Mouse (Mus musculus) midbrain, postnatal 0 days (tissue): ENCODE data around the gene Gsx2. TPM values are rescaled to one million over a fixed set of nuclear protein-coding genes. Genes with fewer than 3 reads are reported as not detected.

Experiments
- ATAC-seq: fragments of 200-750 bp; cut with Nextera tagmentation; 2 replicates; pipeline ENCODE4 v1.8.0; 2017; ENCODE audit warnings: moderate number of reproducible peaks, mild to moderate bottlenecking, moderate TSS enrichment, moderate library complexity; ENCODE audit not compliant: low FRiP score
- DNase-seq: peaks from one replicate; pipeline ENCODE4 v3.0.0-alpha.2; 2015; ENCODE audit warnings: low spot score
- H3K27ac ChIP-seq: fragments of 300-500 bp; sonication (generic); 2 replicates; pipeline ENCODE4 v1.5.1; 2014; ENCODE audit warnings: low read depth, mild to moderate bottlenecking, low read length, mixed read lengths
- H3K27me3 ChIP-seq: fragments of 300-500 bp; sonication (generic); 2 replicates; pipeline ENCODE4 v1.6.1; 2014; ENCODE audit warnings: low read length, control low read depth, mixed read lengths; ENCODE audit not compliant: insufficient read depth
- H3K36me3 ChIP-seq: fragments of 300-500 bp; sonication (generic); 2 replicates; pipeline ENCODE4 v1.6.1; 2014; ENCODE audit warnings: low read length, control low read depth, mixed read lengths; ENCODE audit not compliant: insufficient read depth
- H3K4me1 ChIP-seq: fragments of 300-500 bp; sonication (generic); 2 replicates; pipeline ENCODE4 v1.6.1; 2014; ENCODE audit warnings: mild to moderate bottlenecking, control low read depth, antibody characterized with exemption, low read length, mixed read lengths; ENCODE audit not compliant: insufficient read depth
- H3K4me2 ChIP-seq: fragments of 300-500 bp; sonication (generic); 2 replicates; pipeline ENCODE4 v1.6.1; 2014; ENCODE audit warnings: low read depth, mild to moderate bottlenecking, low read length, mixed read lengths; ENCODE audit not compliant: poor library complexity, severe bottlenecking
- H3K4me3 ChIP-seq: fragments of 300-500 bp; sonication (generic); 2 replicates; pipeline ENCODE4 v1.5.1; 2014; ENCODE audit warnings: low read depth, mild to moderate bottlenecking, low read length, moderate library complexity
- H3K9ac ChIP-seq: fragments of 300-500 bp; sonication (generic); replicated peaks from 2 replicates; pipeline ENCODE4 v1.6.1; 2014; ENCODE audit warnings: mild to moderate bottlenecking, low read length, moderate library complexity, mixed read lengths; ENCODE audit not compliant: poor library complexity, severe bottlenecking
- H3K9me3 ChIP-seq: fragments of 300-500 bp; sonication (generic); 2 replicates; pipeline ENCODE4 v1.6.1; 2016; ENCODE audit warnings: low read length, control low read depth
- CTCF ChIP-seq: IDR thresholded peaks from 2 replicates; pipeline ENCODE4 v1.5.1; 2016; ENCODE audit warnings: antibody characterized with exemption, mild to moderate bottlenecking
- WGBS: fragments of 180-500 bp; shearing (Covaris S2); extraction: QIAGEN DNeasy Blood & Tissue Kit; methylation state at CpG from one replicate; pipeline ENCODE4 v1.1.7; 2014; 5-methylcytosine and 5-hydroxymethylcytosine counted together
- polyA plus RNA-seq: library from polyadenylated mRNA; unstranded; fragments of >200 nt; fragmentation: Nextera tagmentation; extraction: Ambion mirVana; gene quantifications from 2 replicates; pipeline ENCODE4 v1.2.1, GENCODE M21; 2015
- total RNA-seq: library from RNA; depleted of rRNA; stranded (reverse); fragments of >200 nt; gene quantifications from 2 replicates; pipeline ENCODE4 v1.2.3, GENCODE M21; 2014

Gene Gsx2
- total and polyA plus RNA-seq, 2 experiments from 2014 or later, result 0.12 TPM; not detected in 1

DNA sequence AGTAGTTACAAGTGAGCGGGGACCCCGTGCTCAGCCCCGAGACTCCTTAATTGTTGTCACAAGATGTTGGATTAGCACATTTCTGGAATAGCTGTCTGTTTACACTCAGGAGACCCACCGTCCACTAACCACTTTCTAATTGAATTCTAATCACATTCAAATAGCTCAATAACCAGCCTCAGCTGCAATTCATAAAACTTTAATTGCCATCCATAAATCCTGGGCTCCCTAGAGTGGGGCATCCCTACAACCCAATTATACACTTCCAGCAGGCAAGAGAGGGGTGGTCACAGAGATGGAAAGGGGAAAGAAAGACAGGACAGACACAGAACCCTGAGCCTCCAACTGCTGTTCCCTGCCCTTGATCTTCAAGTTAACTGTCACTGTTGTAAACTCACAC lies 1.3 kb upstream of the Gsx2 start:
- Histone ChIP-seq H3K4me3 (no peak overlapping the region), H3K4me2 (no peak overlapping the region), H3K27me3 (peaks cover 92% of the 10 kb centered on the region), H3K4me1 (no peaks in the 10 kb centered on the region), H3K9ac (no peak overlapping the region), H3K9me3 (no peaks in the 10 kb centered on the region), H3K27ac (no peak overlapping the region), H3K36me3 (no peaks in the 10 kb centered on the region)
- 10% methylated on average over 4 of the region's 4 CpGs for WGBS
- DNase-seq (no peak), ATAC-seq (no peak)
- no peak for TF ChIP-seq CTCF

DNA sequence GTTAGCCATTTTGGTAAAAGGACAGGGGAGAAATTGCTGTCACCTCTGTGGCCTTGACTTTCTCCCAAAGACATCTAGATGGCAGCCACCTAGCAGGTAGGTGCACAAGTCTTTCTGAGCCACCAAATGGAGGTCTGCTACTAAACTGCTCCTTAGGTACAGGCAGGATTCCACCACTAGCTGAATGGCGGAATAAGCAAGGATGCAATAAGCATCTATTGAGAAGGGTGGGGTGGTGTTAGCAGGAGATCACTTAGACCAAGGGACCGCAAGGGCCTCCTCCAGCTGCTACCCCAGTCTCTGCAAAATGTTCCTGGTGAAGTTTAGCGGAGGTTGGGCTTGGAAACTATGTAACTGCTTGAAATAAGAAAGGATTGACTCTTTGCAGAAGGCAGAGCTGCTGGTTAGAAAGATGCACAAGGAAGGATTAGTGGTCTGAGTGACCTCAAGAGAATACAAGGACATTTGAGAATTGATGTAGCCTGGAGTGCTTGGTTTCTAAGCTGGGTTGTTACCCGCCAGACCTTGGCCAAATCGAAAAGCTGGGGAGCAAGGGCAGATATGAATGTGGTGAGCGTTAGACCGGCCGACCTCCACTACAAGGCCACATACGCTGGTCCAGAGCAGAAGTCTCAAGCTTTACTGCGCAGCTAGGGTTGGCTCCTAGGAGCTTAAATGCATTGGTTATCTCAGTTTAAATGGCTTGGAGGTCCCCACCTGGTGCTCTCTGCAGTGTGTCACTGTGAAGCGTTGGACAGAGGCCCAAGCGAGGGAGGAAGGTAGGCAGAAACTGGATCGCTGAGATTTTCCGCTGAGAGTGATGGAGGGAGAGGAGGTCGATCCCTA lies 641 bp upstream of the Gsx2 start:
- Histone ChIP-seq H3K4me2 (peak overlapping the region; percentile 36), H3K27me3 (peaks cover 92% of the 10 kb centered on the region), H3K9me3 (no peaks in the 10 kb centered on the region), H3K9ac (no peak overlapping the region), H3K4me3 (peak overlapping the region; percentile 25; the same call in 1 of the 2 replicates), H3K27ac (no peak overlapping the region), H3K36me3 (no peaks in the 10 kb centered on the region), H3K4me1 (no peaks in the 10 kb centered on the region)
- ATAC-seq, result no peak
- 5% methylated on average over 15 of the region's 15 CpGs for WGBS
- no peak for TF ChIP-seq CTCF
- DNase-seq, result no peak

DNA sequence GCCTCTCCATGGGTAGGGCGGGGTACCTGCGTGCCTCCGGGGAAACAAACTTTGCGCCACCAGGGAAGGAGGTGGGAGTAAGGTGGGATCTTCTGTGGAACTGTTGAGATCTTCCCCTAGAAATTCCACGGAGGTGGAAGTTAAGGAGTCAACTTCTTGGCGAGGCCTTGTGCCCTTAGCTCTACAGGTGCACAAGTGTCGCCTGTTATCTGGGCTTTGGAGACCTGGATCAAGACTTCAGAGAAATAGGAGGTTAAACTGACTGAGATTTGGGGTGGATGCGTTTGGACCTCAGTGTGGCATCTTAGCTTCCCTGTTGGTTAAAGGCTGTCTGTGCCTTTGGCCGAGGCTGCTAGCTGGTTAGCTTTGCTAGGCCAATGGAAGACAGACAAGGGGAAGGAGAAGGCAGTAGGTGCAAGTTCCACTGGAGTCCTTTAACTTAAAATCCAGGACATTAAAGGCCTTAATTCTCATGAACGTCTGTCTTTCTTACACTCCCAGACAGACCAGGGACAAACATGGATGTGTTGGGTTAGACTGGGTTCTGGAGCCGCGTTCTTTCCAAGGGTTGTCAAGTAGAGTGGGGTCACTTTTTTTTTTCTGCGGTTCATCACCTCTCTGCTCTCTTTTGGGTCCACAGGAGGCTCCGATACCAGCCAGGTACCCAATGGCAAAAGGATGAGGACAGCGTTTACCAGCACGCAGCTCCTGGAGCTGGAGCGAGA lies 1.1 kb downstream of the Gsx2 start:
- H3K27ac ChIP-seq, result no peak overlapping the region
- peak overlapping the region; percentile 36 for H3K4me2 ChIP-seq
- WGBS, result 1% methylated on average over 17 of the region's 17 CpGs
- TF ChIP-seq CTCF, result no peak
- no peaks in the 10 kb centered on the region for H3K36me3 ChIP-seq
- no peaks in the 10 kb centered on the region for H3K9me3 ChIP-seq
- DNase-seq, result no peak
- H3K27me3 ChIP-seq, result peaks cover 93% of the 10 kb centered on the region
- H3K4me3 ChIP-seq, result peak overlapping the region; percentile 25; the same call in 1 of the 2 replicates
- ATAC-seq, result no peak
- H3K4me1 ChIP-seq, result no peaks in the 10 kb centered on the region
- H3K9ac ChIP-seq, result no peak overlapping the region

DNA sequence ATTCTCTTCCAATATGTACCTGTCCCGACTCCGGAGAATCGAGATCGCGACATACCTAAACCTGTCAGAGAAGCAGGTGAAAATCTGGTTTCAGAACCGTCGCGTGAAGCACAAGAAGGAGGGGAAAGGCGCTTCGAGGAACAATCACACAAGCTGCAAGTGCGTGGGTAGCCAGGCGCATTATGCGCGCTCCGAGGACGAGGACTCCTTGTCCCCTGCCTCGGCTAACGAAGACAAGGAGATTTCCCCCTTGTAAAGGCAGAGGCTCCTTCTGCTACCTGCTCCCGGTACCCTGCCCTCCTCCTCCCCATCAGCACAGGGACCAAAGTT lies 1.6 kb downstream of the Gsx2 start:
- Histone ChIP-seq H3K9ac (no peak overlapping the region), H3K4me1 (no peaks in the 10 kb centered on the region), H3K9me3 (no peaks in the 10 kb centered on the region), H3K36me3 (no peaks in the 10 kb centered on the region), H3K4me2 (no peak overlapping the region), H3K4me3 (no peak overlapping the region), H3K27ac (no peak overlapping the region), H3K27me3 (peaks cover 91% of the 10 kb centered on the region)
- ATAC-seq (no peak), DNase-seq (no peak)
- WGBS, result under 1% methylated on average over 19 of the region's 19 CpGs
- no peak for TF ChIP-seq CTCF

DNA sequence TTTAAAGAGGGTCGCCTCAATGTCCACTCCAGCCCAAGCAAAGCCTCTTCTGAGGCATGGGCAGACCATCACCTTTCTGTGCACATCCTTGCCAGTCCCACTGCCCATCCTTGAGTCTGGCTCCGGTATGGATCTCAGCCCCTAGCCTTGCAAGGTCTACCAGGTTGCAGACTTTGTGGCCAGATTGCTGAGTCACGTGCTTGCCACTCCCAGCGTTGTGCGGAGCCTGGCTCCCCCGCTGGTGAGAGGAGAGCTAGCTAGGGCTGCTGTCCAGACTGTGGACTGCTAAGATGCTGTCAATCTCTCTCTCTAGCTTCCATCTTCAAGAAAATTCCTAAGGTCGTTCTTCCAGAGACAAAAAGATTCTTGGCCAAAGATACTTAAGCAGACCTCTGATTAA lies 4.2 kb downstream of the Gsx2 start:
- no peak overlapping the region for H3K4me2 ChIP-seq
- DNase-seq (no peak), ATAC-seq (no peak)
- no peak overlapping the region for H3K4me3 ChIP-seq
- no peak overlapping the region for H3K9ac ChIP-seq
- H3K4me1 ChIP-seq, result no peaks in the 10 kb centered on the region
- no peaks in the 10 kb centered on the region for H3K36me3 ChIP-seq
- WGBS, result 2% methylated on average over 7 of the region's 7 CpGs
- H3K27me3 ChIP-seq, result peaks cover 91% of the 10 kb centered on the region
- no peak for TF ChIP-seq CTCF
- H3K9me3 ChIP-seq, result no peaks in the 10 kb centered on the region
- H3K27ac ChIP-seq, result no peak overlapping the region

DNA sequence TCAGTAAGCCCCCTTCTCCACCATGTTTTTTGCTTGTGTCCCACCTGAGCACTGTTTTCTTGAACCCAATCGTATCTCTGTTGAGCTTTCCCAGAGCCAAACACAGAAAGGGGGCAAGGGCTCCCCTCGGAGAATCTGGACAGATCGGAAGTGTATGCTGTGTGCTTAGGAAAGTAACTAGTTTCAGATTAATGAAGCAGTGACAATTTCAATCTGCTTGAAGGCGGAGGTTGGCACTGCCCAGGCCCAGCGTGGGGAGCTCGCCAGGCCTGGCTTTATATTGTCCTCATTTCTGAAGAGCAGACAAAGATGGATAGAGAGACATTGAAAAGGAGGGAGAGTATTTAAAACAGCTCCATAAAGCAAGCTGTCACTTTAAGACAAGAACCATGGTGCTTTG lies 7.0 kb downstream of the Gsx2 start:
- peak; percentile 8 for DNase-seq

More for the DNA sequence above, 7.0 kb downstream of the Gsx2 start:
- H3K4me2 ChIP-seq, result no peak overlapping the region; the same call in 1 of the 2 replicates
- no peaks in the 10 kb centered on the region for H3K9me3 ChIP-seq
- H3K27me3 ChIP-seq, result peaks cover 91% of the 10 kb centered on the region
- ATAC-seq, result no peak
- H3K4me1 ChIP-seq, result peaks cover 3% of the 10 kb centered on the region; the same call in 1 of the 2 replicates
- H3K36me3 ChIP-seq, result no peaks in the 10 kb centered on the region
- no peak for TF ChIP-seq CTCF
- no peak overlapping the region for H3K9ac ChIP-seq
- no peak overlapping the region for H3K27ac ChIP-seq
- no peak overlapping the region for H3K4me3 ChIP-seq
- WGBS, result 7% methylated on average over 6 of the region's 6 CpGs
